Mouse (Mus musculus) T-cell, adult 2 months (primary cell): Measurements from ENCODE around the gene Ankrd39.
"Not testable (repeated sequence)": the region's sequence is repeated elsewhere in the genome, so short reads cannot be mapped to it uniquely, and the experiment has no call there.

Experiments
- DNase-seq: peaks from one replicate; pipeline ENCODE4 v3.0.0; 2022; ENCODE audit warnings: low spot score

Ankrd39 gene

DNA sequence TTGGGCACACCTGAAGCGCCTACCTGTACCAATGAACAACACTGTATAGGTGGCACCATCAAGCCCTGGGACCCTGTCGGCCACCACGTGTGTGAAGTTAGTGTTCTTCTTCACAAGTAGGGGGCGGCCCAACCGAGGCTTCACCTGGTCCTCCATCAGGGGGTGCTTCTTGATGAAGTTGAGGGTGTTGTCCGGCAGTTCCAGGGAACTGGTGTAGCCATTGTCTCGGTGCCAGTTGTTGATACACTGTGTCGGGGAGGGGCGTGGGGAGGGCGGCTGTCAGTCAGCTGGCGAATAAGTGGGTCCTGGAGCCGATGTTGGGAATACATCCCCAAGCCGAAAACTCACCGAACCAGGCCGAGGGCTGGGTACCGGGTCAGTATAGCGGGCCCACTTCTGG lies 4.7 kb upstream of the Ankrd39 start:
- no peak for DNase-seq

DNA sequence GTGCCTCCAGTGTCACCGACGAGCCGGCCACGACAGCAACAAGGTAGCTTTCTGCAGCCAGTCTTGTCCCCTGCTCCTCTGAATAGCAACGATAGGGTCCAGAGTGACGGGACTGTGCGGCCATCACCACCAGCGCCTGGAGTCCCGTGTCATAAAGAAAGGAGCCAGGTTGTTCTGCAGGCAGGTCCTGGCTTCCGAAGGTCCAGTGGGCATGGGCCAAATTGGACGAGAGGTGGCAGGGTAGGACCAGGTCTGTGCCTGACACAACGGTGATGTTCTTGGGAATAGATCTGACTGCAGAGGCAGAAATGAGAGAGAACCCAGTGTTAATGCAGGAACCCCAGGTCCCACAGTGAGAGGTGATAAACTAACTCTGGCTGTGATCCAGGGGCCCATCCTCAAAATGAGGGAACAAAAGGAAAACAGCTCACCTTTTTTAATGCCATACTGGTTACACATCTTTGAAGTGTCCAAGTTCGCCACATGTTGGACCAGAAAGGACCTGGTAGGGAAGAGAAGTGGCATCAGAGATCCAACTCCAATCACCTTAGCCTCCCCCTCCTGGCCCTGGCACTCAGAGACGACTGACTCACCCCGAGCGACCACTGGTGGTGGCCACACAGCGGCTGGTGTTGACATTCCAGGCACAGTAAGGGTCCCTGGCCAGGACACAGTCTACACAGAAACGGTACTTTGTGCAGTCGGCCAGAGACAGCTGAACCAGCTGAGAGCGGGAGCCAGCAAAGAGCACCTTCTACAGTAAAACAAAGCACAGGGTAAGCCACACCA lies 3.0 kb upstream of the Ankrd39 start:
- DNase-seq, result no peak

DNA sequence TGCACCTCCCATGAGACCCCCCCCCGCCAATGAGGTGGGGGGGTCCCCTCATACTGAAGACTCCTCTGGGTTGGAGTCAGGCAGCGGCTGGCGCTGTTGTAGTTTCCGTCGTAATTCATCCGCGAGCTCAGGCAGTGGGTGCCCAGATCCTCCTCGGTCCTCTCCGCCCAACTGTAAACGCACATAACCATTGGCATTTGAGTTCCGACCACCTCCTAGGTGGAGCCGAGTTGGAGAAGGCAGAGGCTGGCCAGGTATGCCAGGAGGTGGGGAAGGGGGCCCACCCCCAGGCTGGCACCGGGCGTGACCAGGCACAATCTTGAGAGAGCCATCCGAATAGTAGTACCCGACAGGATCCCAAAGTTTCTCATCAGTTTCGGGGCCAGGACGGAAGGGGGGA lies 2.2 kb upstream of the Ankrd39 start:
- no peak for DNase-seq

DNA sequence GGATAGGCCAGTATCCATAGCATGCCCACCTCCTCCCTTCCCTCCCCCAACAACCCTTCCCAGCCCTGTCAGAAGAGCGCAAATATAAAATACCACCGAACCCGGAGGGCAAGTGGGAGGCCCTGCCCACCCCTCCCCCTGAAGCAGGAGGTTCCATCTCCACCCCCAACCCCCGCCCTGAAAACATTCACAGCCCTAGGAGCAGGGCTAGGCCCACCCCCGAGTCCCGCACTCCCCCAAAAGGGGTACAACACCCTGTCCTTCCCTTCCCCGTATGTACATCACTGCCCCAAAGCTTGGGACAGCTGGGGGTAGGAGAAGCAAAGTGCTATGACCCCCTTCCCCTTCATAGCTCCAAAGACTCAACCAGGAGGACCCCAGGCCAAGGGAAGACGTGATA lies 1.5 kb upstream of the Ankrd39 start:
- no peak for DNase-seq

DNA sequence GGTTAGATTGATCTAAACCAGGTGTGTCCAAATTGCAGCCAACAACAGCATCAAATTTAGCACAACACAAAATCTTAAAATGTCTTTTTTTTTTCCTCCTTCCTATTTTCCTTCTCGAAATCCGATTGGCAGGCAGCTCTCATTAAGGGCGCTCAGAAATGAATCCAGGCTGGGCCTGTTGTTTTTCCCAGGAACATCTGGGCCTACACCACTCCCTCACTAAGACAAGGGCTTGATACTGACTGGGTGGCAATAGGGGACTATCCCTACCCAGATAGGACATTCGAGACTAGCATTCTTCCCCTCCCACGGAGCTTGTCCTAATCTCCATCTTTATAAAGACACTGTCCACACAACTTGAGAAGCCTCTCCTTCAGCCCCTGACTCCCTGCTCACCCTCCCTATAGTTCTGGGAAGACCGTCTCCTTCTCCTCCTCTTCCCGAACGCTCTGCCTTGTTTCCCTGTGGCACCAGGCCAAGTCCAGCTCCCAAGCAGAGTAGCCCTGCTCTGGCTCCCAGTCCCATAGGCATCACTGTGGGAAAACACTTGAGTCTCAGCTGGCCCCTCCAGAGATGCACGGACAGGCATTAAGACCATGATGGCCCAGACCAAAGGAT lies 845 bp upstream of the Ankrd39 start:
- DNase-seq, result no peak

DNA sequence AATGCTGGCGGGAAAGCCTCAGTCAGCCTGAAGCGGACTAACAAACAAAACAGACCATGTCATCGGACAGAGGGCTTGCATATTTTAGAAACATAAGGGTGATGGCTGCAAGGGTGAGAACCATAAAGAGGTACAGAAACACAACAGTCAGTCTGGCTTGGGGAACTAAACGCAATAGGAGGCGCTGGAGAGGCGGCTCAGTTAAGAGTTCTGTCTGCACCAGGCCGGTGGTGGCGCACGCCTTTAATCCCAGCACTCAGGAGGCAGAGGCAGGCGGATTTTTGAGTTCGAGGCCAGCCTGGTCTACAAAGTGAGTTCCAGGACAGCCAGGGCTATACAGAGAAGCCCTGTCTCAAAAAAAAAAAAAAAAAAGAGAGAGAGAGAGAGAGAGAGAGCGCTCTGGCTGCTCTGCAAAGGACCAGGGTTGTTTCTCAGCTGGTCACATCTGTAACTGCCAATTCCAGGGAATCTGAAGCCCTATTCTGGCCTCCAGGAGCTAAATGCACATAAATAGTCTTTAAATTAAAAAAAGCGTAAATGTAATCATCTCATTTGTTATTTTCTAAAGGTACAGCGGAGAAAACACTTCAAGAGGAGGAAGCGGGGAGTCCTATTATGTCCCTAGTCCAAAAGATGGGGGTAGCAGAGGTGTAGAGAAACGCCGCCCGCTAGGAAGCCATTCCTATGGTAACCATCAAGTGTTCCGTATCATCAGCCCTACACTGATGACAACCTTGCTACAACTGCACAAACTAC lies 1.2 kb downstream of the Ankrd39 start:
- DNase-seq, result peak; percentile 39

DNA sequence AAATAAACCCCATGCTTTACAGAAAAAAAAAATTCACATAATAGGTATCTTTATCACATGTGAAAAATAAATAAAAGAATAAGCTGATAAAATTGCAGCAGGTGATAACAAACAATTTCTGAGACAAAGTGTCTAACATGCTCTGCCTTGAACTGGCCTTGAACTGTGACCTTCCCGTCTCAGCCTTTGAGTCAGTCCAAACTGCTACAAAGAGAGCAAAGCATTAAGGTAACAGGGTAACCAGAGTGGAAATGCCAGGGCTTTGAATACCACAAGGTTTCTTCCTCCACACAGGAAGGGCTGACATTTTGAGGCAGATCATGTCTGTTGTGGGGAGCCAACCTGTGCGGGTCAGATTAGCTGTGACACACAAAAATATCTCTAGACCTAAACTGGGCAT lies 1.9 kb downstream of the Ankrd39 start:
- no peak for DNase-seq

DNA sequence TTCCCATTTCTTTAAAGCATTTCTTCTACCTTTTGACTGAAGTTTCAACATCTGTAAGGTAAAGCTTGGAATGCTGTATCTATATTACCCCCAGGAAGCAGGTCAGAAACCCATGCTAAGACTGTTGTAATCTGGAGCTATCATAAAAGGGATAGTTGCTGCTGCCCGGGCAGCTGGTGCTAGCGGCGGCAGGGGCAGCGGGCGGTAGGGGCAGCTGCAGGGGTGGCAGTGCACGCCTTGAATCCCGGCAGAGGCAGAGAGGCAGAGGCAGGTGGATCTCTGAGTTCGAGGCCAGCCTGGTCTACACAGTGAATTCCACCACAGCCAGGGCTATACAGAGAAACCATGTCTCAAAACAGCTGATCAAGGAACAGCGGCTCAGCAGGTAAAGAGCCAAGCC lies 4.3 kb downstream of the Ankrd39 start:
- no peak for DNase-seq

DNA sequence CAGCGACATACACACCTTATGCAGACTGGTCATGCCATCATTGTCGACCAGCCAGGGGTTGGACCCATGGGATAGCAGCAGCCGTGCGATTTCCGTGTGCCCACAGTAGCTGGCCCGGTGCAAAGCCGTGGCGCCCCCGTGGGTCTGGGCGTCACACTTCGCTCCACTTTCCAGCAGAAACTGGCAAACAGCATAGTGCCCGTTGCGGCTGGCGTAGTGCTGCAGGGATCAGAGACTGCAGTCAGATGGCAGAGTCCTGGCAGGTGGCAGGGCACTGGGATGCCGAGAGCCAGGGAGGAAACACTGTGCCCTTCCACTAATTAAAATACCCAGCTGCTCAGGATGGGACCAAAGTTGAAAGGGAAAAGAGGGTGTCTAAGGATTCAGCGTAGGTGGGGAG lies 5.4 kb downstream of the Ankrd39 start:
- no peak for DNase-seq

DNA sequence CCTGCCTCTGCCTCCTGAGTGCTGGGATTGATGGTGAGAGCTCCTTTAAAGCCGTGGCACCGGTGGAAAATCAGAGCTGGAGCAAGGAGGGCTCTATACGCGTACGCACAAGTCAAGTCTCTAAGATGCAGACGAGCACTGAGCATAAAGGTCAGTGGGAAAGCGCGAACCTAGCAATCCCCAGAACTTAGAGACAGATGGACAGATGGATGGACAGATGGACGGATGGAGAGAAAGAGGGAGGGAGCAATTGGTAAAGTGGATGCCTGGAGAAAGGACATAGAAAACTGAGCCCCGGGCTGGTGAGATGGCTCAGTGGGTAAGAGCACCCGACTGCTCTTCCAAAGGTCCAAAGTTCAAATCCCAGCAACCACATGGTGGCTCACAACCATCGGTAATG lies 6.4 kb downstream of the Ankrd39 start:
- DNase-seq, result no peak

DNA sequence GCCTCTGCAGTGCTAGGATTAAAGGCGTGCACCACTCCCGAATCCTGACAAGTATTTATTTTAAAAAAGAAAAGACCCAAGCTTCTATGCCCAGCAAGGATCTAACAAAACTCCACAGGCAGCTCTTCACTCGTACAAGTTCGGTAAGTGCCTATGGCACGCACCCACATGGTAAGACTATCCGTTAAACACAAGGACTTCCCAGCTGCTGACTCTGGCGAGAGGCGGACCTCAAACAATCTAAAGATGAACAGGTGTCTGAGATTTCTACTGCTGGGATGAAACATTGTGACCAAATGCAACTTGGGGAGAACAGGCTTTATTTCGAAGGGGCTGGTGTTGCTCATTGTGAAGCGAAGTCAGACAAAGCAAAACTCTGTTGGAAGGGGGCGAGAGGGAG lies 7.1 kb downstream of the Ankrd39 start:
- DNase-seq, result no peak

DNA sequence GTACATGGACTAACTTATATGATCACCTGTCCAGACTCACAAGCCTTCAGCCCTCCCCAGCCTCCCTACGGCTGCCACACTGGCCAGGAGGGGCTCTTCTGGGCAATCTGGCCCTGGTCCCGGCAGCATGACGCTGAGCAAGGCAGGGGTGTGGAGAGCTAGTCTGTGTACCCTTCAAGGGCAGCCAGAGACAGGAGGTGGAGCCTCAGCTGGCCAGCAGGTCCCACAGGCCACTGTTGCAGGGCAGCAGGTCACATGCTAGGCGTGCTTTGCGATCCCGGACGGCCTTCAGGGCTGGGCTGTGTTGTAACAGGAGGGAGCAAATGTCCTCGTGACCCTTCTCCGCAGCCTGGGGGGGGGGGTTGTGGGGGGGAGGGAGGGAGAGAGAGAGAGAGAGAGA lies 8.1 kb downstream of the Ankrd39 start, which contains the start of gene Gm42417:
Gm42417 (minus strand) TSS at position 244 of the 400 bp plus-strand sequence.
- no peak for DNase-seq

DNA sequence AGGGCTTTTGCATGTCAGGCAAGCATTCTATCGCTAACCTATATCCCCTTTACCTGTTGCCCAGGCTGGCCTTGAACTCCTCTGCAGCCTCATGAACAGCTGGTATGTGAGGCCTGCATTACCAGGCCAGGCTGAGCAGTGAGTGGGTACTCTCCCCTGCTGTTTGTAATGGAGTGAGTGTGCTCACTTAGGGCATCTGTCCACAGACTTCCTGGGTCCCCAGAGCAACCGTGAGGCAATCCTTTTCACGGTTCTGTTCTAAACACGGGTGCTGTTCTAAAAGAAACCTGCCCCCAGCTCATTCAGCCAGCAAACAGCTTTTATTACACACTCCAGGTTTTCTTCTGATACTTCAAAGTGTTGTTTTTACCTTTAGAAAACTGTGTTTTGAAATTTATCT lies 8.5 kb downstream of the Ankrd39 start:
- no peak for DNase-seq

DNA sequence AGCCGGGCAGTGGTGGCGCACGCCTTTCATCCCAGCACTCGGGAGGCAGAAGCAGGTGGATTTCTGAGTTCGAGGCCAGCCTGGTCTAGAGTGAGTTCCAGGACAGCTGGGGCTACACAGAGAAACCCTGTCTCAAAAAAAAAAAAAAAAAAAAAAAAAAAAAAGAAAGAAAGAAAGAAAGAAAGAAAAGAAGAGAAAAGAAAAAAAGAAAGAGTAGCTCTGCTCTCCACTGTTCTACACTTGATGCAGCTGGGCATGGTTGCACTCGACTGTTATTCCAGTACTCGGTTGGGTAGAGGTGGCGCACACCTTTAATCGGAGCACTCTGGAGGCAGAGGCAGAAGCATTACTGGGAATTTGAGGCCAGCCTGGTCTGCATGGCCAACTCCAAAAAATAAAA lies 10.5 kb downstream of the Ankrd39 start, which contains the start of gene Ankrd23:
Ankrd23 (minus strand) TSS at position 101 of the 400 bp plus-strand sequence.
- not testable (repeated sequence) for DNase-seq

DNA sequence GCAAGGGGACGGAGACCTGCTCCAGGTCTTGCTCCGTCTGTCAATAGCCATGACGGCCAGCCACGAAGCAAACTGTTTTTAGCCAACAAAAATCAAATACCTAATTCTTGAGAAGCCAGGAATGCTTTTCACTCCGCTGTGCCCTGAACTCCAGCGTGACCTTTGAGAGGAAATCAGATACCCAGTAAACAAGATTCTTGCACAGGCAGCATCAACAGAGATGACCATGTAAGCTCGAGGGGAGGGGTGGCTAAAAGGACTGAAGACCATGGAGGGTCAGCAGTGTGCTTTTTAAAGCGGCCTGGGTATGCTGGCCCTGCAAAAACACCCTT lies 10.9 kb downstream of the Ankrd39 start:
- DNase-seq, result no peak

DNA sequence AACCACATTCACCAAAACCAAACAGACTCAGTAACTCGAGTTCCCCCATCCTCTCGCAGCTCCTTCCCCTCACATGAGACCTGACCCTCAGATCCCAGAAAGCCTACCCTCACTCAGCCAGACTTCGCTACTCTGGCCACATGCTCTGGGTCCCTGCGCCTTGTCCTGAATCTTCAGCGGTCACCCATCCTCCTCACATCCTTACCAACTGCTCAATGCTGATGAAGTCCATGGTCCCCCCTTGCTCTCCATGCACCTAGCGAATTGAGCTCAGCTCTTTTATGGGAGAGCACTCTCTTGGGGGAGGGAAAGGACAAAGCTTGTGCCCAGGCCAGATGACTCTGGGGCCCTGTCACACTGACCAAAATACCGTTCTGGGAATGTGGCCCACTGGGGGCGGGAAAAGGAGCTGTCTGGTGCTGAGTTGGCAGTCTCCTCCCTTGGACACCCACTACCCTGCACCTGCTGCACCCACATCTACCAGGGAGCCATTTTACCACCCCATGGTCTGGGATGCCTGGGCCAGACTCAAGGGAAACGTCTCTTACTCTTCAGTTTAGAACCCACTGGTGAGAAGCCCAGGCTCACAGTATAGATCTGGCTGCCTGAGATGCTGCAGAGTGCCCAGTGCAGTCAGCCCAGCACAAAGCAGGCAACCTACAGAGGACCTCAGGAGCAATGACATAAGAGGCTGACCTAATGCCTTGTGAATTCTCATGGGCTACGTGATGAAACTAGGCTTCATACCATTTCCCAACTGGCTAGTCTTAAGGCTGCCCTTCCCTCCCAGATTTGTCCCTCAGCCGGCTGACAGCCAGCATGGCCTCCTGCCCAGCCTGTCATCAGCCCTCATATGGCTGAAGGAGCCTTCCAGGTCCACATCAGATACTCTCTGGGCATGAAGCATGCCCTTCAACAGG lies 11.5 kb downstream of the Ankrd39 start:
- no peak for DNase-seq

DNA sequence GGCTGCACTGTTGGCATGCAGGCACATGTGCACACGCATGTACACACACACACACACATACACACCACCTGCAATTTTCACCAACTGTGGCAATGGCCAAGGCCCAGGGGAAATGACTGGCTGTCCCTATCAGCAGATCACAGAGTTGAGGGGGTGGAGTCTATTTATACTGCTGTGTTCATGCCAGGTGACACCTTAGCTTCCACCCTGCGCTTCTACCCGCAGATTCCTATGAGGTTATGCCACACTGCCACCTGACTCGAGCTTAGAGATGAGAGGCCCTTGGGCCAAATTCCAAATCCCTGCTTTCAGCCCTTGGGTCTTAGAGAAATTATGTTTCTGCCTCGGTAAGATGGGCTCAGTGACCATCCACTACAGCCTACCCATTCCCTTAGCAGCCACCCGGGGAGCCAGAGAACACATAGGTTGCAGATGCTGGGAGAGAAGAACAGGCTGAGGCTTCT lies 12.6 kb downstream of the Ankrd39 start:
- no peak for DNase-seq

DNA sequence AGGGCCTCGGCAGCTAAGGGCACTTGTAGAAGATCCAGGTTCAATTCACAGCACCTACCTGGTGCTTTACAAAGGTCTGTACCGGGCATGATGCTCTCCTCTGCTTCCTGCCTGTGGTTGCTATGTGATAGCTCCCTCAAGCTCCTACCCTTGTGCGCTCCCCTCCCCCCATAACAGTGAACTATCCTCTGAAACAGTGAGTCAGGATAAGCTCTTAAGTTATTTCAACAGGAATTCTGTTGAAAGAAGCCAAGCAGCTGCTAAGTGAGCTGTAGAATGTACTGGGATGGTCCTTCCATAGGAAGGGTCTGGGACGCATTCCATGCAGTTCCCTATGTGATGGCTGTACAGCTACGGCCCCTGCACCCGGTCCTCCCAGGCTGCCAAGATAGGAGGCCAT lies 13.7 kb downstream of the Ankrd39 start:
- DNase-seq, result no peak

DNA sequence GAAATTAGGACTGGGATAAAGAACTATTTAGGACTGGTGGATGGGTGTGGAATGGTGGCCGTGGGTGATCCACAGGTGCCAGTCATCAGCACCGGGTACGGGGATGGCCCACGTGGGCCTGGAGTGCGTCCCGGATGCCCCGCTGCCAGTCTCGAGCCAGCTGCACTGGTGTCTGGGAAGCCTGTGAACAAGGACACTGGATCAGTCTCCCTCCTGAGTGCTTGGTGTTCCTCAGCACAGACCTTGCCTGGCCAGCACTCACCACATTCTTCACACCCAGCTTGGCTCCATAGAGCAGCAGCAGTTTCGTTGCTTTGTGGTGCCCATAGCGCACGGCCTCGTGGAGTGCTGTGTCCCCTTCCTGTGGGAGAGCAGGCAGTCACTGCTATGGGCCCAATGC lies 15.8 kb downstream of the Ankrd39 start:
- no peak for DNase-seq

DNA sequence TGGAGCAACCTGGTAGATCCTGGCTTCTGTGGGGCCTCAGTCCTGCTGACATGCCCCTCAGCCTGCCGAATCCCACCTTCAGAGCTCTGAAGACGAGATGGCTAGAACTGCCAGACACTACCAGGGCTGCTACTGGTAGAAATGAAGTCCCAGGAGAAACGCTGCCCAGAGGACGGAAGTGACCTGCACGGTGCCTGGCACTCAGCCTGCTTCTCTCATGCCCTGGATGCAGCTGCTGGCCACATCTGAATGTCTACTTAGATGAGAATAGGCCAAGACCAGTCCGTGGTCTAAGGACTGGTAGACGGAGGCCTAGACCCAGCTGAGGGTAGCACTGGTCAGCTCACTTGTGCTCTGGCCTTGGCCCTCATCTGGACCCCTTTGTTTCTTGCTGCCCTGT lies 16.3 kb downstream of the Ankrd39 start:
- no peak for DNase-seq

DNA sequence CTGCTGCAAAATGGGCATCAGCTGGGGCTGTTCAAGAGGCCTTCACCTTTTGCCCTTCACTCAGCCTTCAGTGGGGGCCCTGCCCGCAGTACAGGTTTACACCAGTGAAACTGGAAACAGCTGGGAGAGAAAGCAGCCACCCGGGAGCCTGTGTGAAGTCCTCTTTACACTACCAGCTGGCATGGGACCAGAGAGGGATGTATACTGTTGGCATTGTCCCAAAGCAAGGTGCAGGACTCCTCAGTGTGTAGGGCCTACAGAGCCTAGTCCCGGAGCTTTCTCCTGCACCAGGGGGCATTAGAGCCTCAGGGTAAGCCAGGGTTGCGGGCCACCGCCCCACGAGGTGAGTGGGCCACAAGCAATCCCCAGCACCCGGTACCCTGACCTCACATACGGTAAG lies 16.8 kb downstream of the Ankrd39 start:
- no peak for DNase-seq

DNA sequence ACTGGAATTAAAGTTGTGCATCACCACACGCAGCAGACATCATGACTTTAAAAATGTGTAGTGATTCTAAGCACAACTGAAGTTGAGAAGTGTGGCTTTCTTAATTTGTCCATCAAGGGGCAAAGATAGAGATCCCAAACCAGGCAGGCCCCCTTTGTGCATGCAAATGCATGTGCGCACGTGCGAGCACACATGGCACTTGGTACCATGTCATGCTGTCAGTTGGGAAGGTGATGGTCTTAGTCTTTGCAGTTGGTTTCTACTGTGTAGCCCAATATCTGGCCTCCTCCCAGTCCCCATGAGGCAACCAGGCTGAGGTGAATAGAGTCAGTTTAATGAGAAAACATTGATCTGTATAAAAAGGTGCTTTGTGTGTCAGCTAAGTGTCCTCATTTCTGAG lies 17.4 kb downstream of the Ankrd39 start:
- DNase-seq, result no peak
